Mouse (Mus musculus): ENCODE data around the gene Pdgfb. TPM values are rescaled to one million over a fixed set of nuclear protein-coding genes. Genes with fewer than 3 reads are reported as not detected.

The Pdgfb gene
- total RNA-seq, 2 experiments from 2014 or later = 28.5 to 37.6 TPM

- DNase-seq (ENCODE audit: low spot score in 2 of 2) = no peak
Measured at GRCm38 (mm10) chr15:80035341-80035885, 20.6 kb upstream of the Pdgfb start.

GRCm38 (mm10) chr15:80034913-80035312, 20.1 kb upstream of the Pdgfb start:
- DNase-seq (ENCODE audit: low spot score in 2 of 2) = no peak

- no peak for DNase-seq (ENCODE audit: low spot score in 2 of 2)
Measured at GRCm38 (mm10) chr15:80034366-80034765, 19.6 kb upstream of the Pdgfb start.

- no peak for DNase-seq (ENCODE audit: low spot score in 2 of 2)
Measured at GRCm38 (mm10) chr15:80031133-80031532, 16.4 kb upstream of the Pdgfb start.

GRCm38 (mm10) chr15:80030399-80030798, 15.6 kb upstream of the Pdgfb start:
- DNase-seq (ENCODE audit: low spot score in 2 of 2) = no peak

- DNase-seq (ENCODE audit: low spot score in 2 of 2) = no peak
Measured at GRCm38 (mm10) chr15:80028862-80029261, 14.1 kb upstream of the Pdgfb start.

- DNase-seq (ENCODE audit: low spot score in 2 of 2) = no peak
Measured at GRCm38 (mm10) chr15:80026689-80027353, 12.0 kb upstream of the Pdgfb start.

GRCm38 (mm10) chr15:80026061-80026460, 11.3 kb upstream of the Pdgfb start:
- no peak for DNase-seq (ENCODE audit: low spot score in 2 of 2)

GRCm38 (mm10) chr15:80025615-80026014, 10.8 kb upstream of the Pdgfb start:
- DNase-seq (ENCODE audit: low spot score in 2 of 2) = no peak

- DNase-seq (ENCODE audit: low spot score in 2 of 2) = peak; percentile 42 to 58
Measured at GRCm38 (mm10) chr15:80024331-80025313, 9.8 kb upstream of the Pdgfb start.

- DNase-seq (ENCODE audit: low spot score in 2 of 2) = no peak
Measured at GRCm38 (mm10) chr15:80020516-80020915, 5.7 kb upstream of the Pdgfb start.

- no peak for DNase-seq (ENCODE audit: low spot score in 2 of 2)
Measured at GRCm38 (mm10) chr15:80019625-80020024, 4.8 kb upstream of the Pdgfb start.

GRCm38 (mm10) chr15:80019220-80019619, 4.4 kb upstream of the Pdgfb start:
- DNase-seq (ENCODE audit: low spot score in 2 of 2) = peak; percentile 50 to 62

- DNase-seq (ENCODE audit: low spot score in 2 of 2) = no peak
Measured at GRCm38 (mm10) chr15:80016563-80017301, 2.0 kb upstream of the Pdgfb start.

- peak; percentile 74 to 83 for DNase-seq (ENCODE audit: low spot score in 2 of 2)
Measured at GRCm38 (mm10) chr15:80015211-80015952, 605 bp upstream of the Pdgfb start.

- peak in 1 of 2 experiments; percentile 38 for DNase-seq (ENCODE audit: low spot score in 2 of 2)
Measured at GRCm38 (mm10) chr15:80014031-80014320, 801 bp downstream of the Pdgfb start.

GRCm38 (mm10) chr15:80013256-80014030, 1.3 kb downstream of the Pdgfb start:
- DNase-seq (ENCODE audit: low spot score in 2 of 2) = peak in 1 of 2 experiments; percentile 31

GRCm38 (mm10) chr15:80012527-80013201, 2.1 kb downstream of the Pdgfb start:
- peak; percentile 64 to 70 for DNase-seq (ENCODE audit: low spot score in 2 of 2)
